Mouse (Mus musculus) testis, adult 2 months (tissue): ENCODE measurements around the gene Abat.
A peak's percentile ranks its signal among the peaks of the same experiment; 100 is the strongest.

ENCODE experiments used
- CTCF ChIP-seq: fragments of 200-500 bp; IDR thresholded peaks from 2 replicates; pipeline ENCODE4 v1.5.1; 2012; ENCODE audit warnings: low read depth, mild to moderate bottlenecking, inconsistent platforms, low read length, moderate library complexity; ENCODE audit not compliant: control insufficient read depth, insufficient read depth, insufficient replicate concordance
- POLR2A ChIP-seq: fragments of 200-500 bp; IDR thresholded peaks from 2 replicates; pipeline ENCODE4 v1.6.1; 2012; ENCODE audit warnings: low read depth, mild to moderate bottlenecking, inconsistent platforms, low read length, moderate library complexity; ENCODE audit not compliant: control insufficient read depth

GRCm38 (mm10) chr16:8582579-8583295, 69.5 kb downstream of the Abat start:
- TF ChIP-seq CTCF = peak; percentile 39; the same call in 1 of the 2 replicates
- TF ChIP-seq POLR2A = no peak
